Mouse (Mus musculus): ENCODE data around the gene Kdm2b.

DNA sequence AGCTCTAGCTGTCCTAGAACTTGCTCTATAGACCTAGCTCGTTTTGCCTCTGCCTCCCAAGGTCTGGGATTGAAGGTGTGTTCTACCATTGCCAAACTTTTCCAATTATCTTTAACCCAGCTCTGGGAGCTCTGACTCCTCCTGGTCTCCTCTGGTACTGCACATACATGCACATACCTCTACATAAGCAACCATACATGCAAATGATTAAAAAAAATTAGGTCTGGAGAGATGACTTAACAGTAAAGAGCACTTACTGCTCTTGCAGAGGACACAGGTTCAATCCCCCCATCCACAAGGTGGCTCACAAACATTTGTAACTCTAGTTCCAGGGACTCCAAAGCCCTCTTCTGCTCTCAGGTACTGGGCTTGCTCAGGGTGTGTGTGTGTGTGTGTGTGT lies 165.6 kb downstream of the Kdm2b start:
- no peak for TF ChIP-seq CTCF (IDR thresholded peaks at IDR 0.05; ENCODE audit: control insufficient read depth, insufficient read depth, insufficient replicate concordance, low read depth, low read length)
- no peak for TF ChIP-seq POLR2A (IDR thresholded peaks at IDR 0.05; ENCODE audit: control insufficient read depth, low read depth, low read length)
